Mouse (Mus musculus): ENCODE measurements at regions not wholly inside any gene's neighbourhood (a gene's known extent, or its start where the extent isn't known, plus 50 kb on each side); places are given as distances from the start of the nearest gene placed in this dataset.

GRCm38 (mm10) chr10:17046765-17047164 is 676.3 kb upstream of the Cited2 start:
- TF ChIP-seq POLR2A (IDR thresholded peaks at IDR 0.05; ENCODE audit: extremely low read depth, insufficient read depth, low read length) (no peak), CTCF (IDR thresholded peaks at IDR 0.05; ENCODE audit: low read depth, low read length) (no peak)
